ENCODE assay signal across 10 mouse cellular contexts in the genomic region with DNA sequence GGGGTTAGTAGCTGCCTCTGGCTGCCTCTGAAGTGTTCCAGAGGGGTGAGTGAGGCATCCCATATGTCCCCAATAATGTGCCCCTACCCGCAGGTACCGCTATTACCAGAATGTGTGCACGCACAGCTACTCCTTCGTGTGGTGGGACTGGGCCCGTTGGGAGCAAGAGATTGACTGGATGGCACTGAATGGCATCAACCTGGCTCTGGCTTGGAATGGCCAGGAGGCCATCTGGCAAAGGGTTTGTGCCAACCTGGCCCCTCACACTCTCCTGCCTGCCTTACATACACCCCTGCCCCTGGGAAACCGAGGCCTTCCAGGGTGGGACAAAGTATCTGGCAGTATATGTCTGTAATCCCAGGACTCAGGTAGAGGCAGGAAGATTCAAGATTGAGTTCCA. TPM values are rescaled to one million over a fixed set of nuclear protein-coding genes. Genes with fewer than 3 reads are reported as not detected.
DNase-seq lines count a peak whose midpoint lies in the region; ATAC-seq and TF ChIP-seq lines count a peak whose summit lies in the region.
"Had no signal": no experiment of that assay in that cellular context is flagged by ENCODE, and none has a peak within 500 bp of the region (broad histone marks: within the 10 kb centered on the region; RNA-seq: fewer than 3 reads in every experiment).

No protein-coding gene starts in this region.

- WGBS in heart, embryonic 13.5 days: 67% methylated on average over 6 of the region's 6 CpGs
- 72% methylated on average over 6 of the region's 6 CpGs for WGBS in stomach, embryonic 15.5 days
- 76% methylated on average over 6 of the region's 6 CpGs for WGBS in stomach, postnatal 0 days
- WGBS in limb, embryonic 15.5 days: 66% methylated on average over 6 of the region's 6 CpGs
- WGBS in stomach, embryonic 16.5 days: 65% methylated on average over 6 of the region's 6 CpGs

- H3K4me3 ChIP-seq in heart, embryonic 13.5 days: peak overlapping the region; percentile 62
- H3K4me3 ChIP-seq in stomach, embryonic 15.5 days (replicated peaks): 0 out of 2 replicates have a peak overlapping the region, but pooled peaks have one; percentile 81
- H3K4me3 ChIP-seq in stomach, postnatal 0 days (ENCODE audit: low read depth, low read length): no peak overlapping the region
- peak overlapping the region; percentile 72 for H3K4me3 ChIP-seq in limb, embryonic 15.5 days
- H3K4me3 ChIP-seq in stomach, embryonic 16.5 days (replicated peaks; ENCODE audit: low read length): no peak overlapping the region

- H3K9ac ChIP-seq in heart, embryonic 13.5 days: peak overlapping the region; percentile 89
- no peak overlapping the region for H3K9ac ChIP-seq in stomach, embryonic 15.5 days
- H3K9ac ChIP-seq in stomach, postnatal 0 days (ENCODE audit: low read length): no peak overlapping the region; the same call in 1 of the 2 replicates
- H3K9ac ChIP-seq in limb, embryonic 15.5 days: no peak overlapping the region
- peak overlapping the region; percentile 82; the same call in 1 of the 2 replicates for H3K9ac ChIP-seq in stomach, embryonic 16.5 days (ENCODE audit: low read length)

- peaks cover 8% of the 10 kb centered on the region for H3K27me3 ChIP-seq in heart, embryonic 13.5 days (replicated peaks)
- H3K27me3 ChIP-seq in stomach, embryonic 15.5 days (replicated peaks): no peaks in the 10 kb centered on the region
- no peaks in the 10 kb centered on the region for H3K27me3 ChIP-seq in stomach, postnatal 0 days (ENCODE audit: control insufficient read depth, insufficient read depth, low read length)
- H3K27me3 ChIP-seq in limb, embryonic 15.5 days: peaks cover 20% of the 10 kb centered on the region
- no peaks in the 10 kb centered on the region for H3K27me3 ChIP-seq in stomach, embryonic 16.5 days (ENCODE audit: control insufficient read depth, insufficient read depth, low read length)

- H3K4me1 ChIP-seq in heart, embryonic 13.5 days: peaks cover 27% of the 10 kb centered on the region
- H3K4me1 ChIP-seq in stomach, embryonic 15.5 days: peaks cover 21% of the 10 kb centered on the region
- no peaks in the 10 kb centered on the region; the same call in 1 of the 2 replicates for H3K4me1 ChIP-seq in stomach, postnatal 0 days (replicated peaks; ENCODE audit: control insufficient read depth, insufficient read depth)
- H3K4me1 ChIP-seq in limb, embryonic 15.5 days: peaks cover 25% of the 10 kb centered on the region
- H3K4me1 ChIP-seq in stomach, embryonic 16.5 days (ENCODE audit: control insufficient read depth, insufficient read depth, low read length): peaks cover 23% of the 10 kb centered on the region

- no peak for TF ChIP-seq EP300 in stomach, postnatal 0 days (optimal IDR thresholded peaks at IDR 0.05)

- no peak overlapping the region for H3K27ac ChIP-seq in heart, embryonic 13.5 days (replicated peaks)
- no peak overlapping the region for H3K27ac ChIP-seq in stomach, embryonic 15.5 days
- no peak overlapping the region for H3K27ac ChIP-seq in stomach, postnatal 0 days (replicated peaks)
- no peak overlapping the region for H3K27ac ChIP-seq in limb, embryonic 15.5 days
- no peak overlapping the region for H3K27ac ChIP-seq in stomach, embryonic 16.5 days (ENCODE audit: low read length)

- ATAC-seq in heart, embryonic 13.5 days (ENCODE audit: extremely low read depth, insufficient number of reproducible peaks, low FRiP score, low TSS enrichment): no peak
- ATAC-seq in stomach, embryonic 15.5 days (ENCODE audit: insufficient read depth, low FRiP score, low read depth): no peak
- ATAC-seq in stomach, postnatal 0 days (ENCODE audit: low FRiP score, low TSS enrichment): no peak
- no peak for ATAC-seq in limb, embryonic 15.5 days (ENCODE audit: insufficient number of reproducible peaks, low FRiP score, low TSS enrichment, low read depth)
- no peak for ATAC-seq in stomach, embryonic 16.5 days (ENCODE audit: insufficient read depth, low FRiP score)

- no peak for DNase-seq in heart, postnatal 10 days
- no peak for DNase-seq in stomach, postnatal 0 days (ENCODE audit: low spot score)
- no peak for DNase-seq in ovary, postnatal 14 days (ENCODE audit: low spot score)
- no peak for DNase-seq in layer of hippocampus, adult 18-20 months (ENCODE audit: low spot score in 2 of 2)
- DNase-seq: embryo, embryonic 11 days; kidney, adult 2 months had no signal

- H3K36me3 ChIP-seq in heart, embryonic 13.5 days: peaks cover 5% of the 10 kb centered on the region; the same call in 1 of the 2 replicates
- H3K36me3 ChIP-seq in stomach, embryonic 15.5 days: no peaks in the 10 kb centered on the region; the same call in 1 of the 2 replicates
- H3K36me3 ChIP-seq in stomach, postnatal 0 days (ENCODE audit: control insufficient read depth, insufficient read depth, low read length): no peaks in the 10 kb centered on the region; the same call in 1 of the 2 replicates
- no peaks in the 10 kb centered on the region for H3K36me3 ChIP-seq in limb, embryonic 15.5 days
- no peaks in the 10 kb centered on the region for H3K36me3 ChIP-seq in stomach, embryonic 16.5 days (ENCODE audit: control insufficient read depth, insufficient read depth, low read length)

- intact Hi-C loops in heart, postnatal 10 days (cut with DNase I): no loop called here

- TF ChIP-seq CTCF in stomach, postnatal 0 days (IDR thresholded peaks at IDR 0.05; ENCODE audit: low read depth): no peak

- peak overlapping the region; percentile 85 for H3K4me2 ChIP-seq in heart, embryonic 13.5 days
- H3K4me2 ChIP-seq in stomach, embryonic 15.5 days: no peak overlapping the region
- H3K4me2 ChIP-seq in stomach, postnatal 0 days (replicated peaks; ENCODE audit: low read depth): no peak overlapping the region
- peak overlapping the region; percentile 98 for H3K4me2 ChIP-seq in limb, embryonic 15.5 days
- peak overlapping the region; percentile 94; the same call in 1 of the 2 replicates for H3K4me2 ChIP-seq in stomach, embryonic 16.5 days (ENCODE audit: low read depth, low read length)

- no peaks in the 10 kb centered on the region for H3K9me3 ChIP-seq in heart, embryonic 13.5 days
- H3K9me3 ChIP-seq in stomach, embryonic 15.5 days: no peaks in the 10 kb centered on the region
- H3K9me3 ChIP-seq in stomach, postnatal 0 days (ENCODE audit: control insufficient read depth, low read length): no peaks in the 10 kb centered on the region
- no peaks in the 10 kb centered on the region for H3K9me3 ChIP-seq in limb, embryonic 15.5 days
- H3K9me3 ChIP-seq in stomach, embryonic 16.5 days (replicated peaks; ENCODE audit: control insufficient read depth, low read length): no peaks in the 10 kb centered on the region

RNA-seq across cellular contexts. Expression of a gene that starts 1.2 kb away (rescaled TPM):
- 13.5 and 13.7 TPM in 2 replicates for polyA plus RNA-seq in heart, embryonic 13.5 days (2015; fragmentation: Nextera tagmentation; extraction: Ambion mirVana)
- 1 to 10 TPM; 9.9 to 10.0 TPM for total RNA-seq in heart, postnatal 10 days (2021)
- polyA plus RNA-seq in stomach, embryonic 15.5 days (2015; fragmentation: Nextera tagmentation; extraction: Ambion mirVana): 17.0 and 17.9 TPM in 2 replicates
- 16.0 and 17.1 TPM in 2 replicates for polyA plus RNA-seq in stomach, postnatal 0 days (2015; fragmentation: Nextera tagmentation; extraction: Ambion mirVana)
- 12.7 and 16.4 TPM in 2 replicates for polyA plus RNA-seq in limb, embryonic 15.5 days (2015; fragmentation: Nextera tagmentation; extraction: Ambion mirVana)
- polyA plus RNA-seq in stomach, embryonic 16.5 days (2015; fragmentation: Nextera tagmentation; extraction: Ambion mirVana): 17.0 and 17.2 TPM in 2 replicates
- total RNA-seq in layer of hippocampus, adult 18-20 months (2021): 1 to 10 TPM; 6.9 to 8.6 TPM

RNA-seq across cellular contexts. Expression of a gene that starts 7.2 kb away (rescaled TPM):
- polyA plus RNA-seq in heart, embryonic 13.5 days (2015; fragmentation: Nextera tagmentation; extraction: Ambion mirVana): 0.14 and 0.17 TPM in 2 replicates
- under 1 TPM in 1 of 2 experiments, not detected in 1; 0.45 TPM for total RNA-seq in heart, postnatal 10 days (2021)
- 0.13 and 0.26 TPM in 2 replicates for polyA plus RNA-seq in stomach, embryonic 15.5 days (2015; fragmentation: Nextera tagmentation; extraction: Ambion mirVana)
- 0.08 TPM in 1 of 2 replicates, not detected in the other for polyA plus RNA-seq in stomach, postnatal 0 days (2015; fragmentation: Nextera tagmentation; extraction: Ambion mirVana)
- polyA plus RNA-seq in limb, embryonic 15.5 days (2015; fragmentation: Nextera tagmentation; extraction: Ambion mirVana): 0.14 TPM in 1 of 2 replicates, not detected in the other
- 0.30 TPM in 1 of 2 replicates, not detected in the other for polyA plus RNA-seq in stomach, embryonic 16.5 days (2015; fragmentation: Nextera tagmentation; extraction: Ambion mirVana)
- total RNA-seq in layer of hippocampus, adult 18-20 months (2021): 1 to 10 TPM in 1 of 2 experiments, under 1 TPM in 1; 0.66 to 1.5 TPM

RNA-seq across cellular contexts. Expression of a gene that starts 11.4 kb away (rescaled TPM):
- 26.8 and 28.4 TPM in 2 replicates for polyA plus RNA-seq in heart, embryonic 13.5 days (2015; fragmentation: Nextera tagmentation; extraction: Ambion mirVana)
- 10 to 100 TPM; 18.7 to 21.4 TPM for total RNA-seq in heart, postnatal 10 days (2021)
- 38.5 and 41.5 TPM in 2 replicates for polyA plus RNA-seq in stomach, embryonic 15.5 days (2015; fragmentation: Nextera tagmentation; extraction: Ambion mirVana)
- polyA plus RNA-seq in stomach, postnatal 0 days (2015; fragmentation: Nextera tagmentation; extraction: Ambion mirVana): 26.4 and 26.8 TPM in 2 replicates
- polyA plus RNA-seq in limb, embryonic 15.5 days (2015; fragmentation: Nextera tagmentation; extraction: Ambion mirVana): 40.3 TPM in 2 replicates
- 38.9 and 41.8 TPM in 2 replicates for polyA plus RNA-seq in stomach, embryonic 16.5 days (2015; fragmentation: Nextera tagmentation; extraction: Ambion mirVana)
- total RNA-seq in layer of hippocampus, adult 18-20 months (2021): 10 to 100 TPM; 24.5 to 25.7 TPM

RNA-seq across cellular contexts. Expression of a gene that starts 16.1 kb away (rescaled TPM):
- 36.3 and 41.6 TPM in 2 replicates for polyA plus RNA-seq in heart, embryonic 13.5 days (2015; fragmentation: Nextera tagmentation; extraction: Ambion mirVana)
- total RNA-seq in heart, postnatal 10 days (2021): 10 to 100 TPM; 14.1 to 18.1 TPM
- 50.7 and 54.5 TPM in 2 replicates for polyA plus RNA-seq in stomach, embryonic 15.5 days (2015; fragmentation: Nextera tagmentation; extraction: Ambion mirVana)
- 42.3 and 42.4 TPM in 2 replicates for polyA plus RNA-seq in stomach, postnatal 0 days (2015; fragmentation: Nextera tagmentation; extraction: Ambion mirVana)
- 51.7 and 53.8 TPM in 2 replicates for polyA plus RNA-seq in limb, embryonic 15.5 days (2015; fragmentation: Nextera tagmentation; extraction: Ambion mirVana)
- 57.4 and 60.5 TPM in 2 replicates for polyA plus RNA-seq in stomach, embryonic 16.5 days (2015; fragmentation: Nextera tagmentation; extraction: Ambion mirVana)
- 10 to 100 TPM; 41.6 to 44.3 TPM for total RNA-seq in layer of hippocampus, adult 18-20 months (2021)

RNA-seq across cellular contexts. Expression of a gene that starts 24.2 kb away (rescaled TPM):
- polyA plus RNA-seq in heart, embryonic 13.5 days (2015; fragmentation: Nextera tagmentation; extraction: Ambion mirVana): 21.4 and 26.6 TPM in 2 replicates
- total RNA-seq in heart, postnatal 10 days (2021): 1 to 10 TPM; 5.0 to 5.6 TPM
- polyA plus RNA-seq in stomach, embryonic 15.5 days (2015; fragmentation: Nextera tagmentation; extraction: Ambion mirVana): 26.9 and 27.6 TPM in 2 replicates
- polyA plus RNA-seq in stomach, postnatal 0 days (2015; fragmentation: Nextera tagmentation; extraction: Ambion mirVana): 10.6 and 11.8 TPM in 2 replicates
- 27.4 and 28.0 TPM in 2 replicates for polyA plus RNA-seq in limb, embryonic 15.5 days (2015; fragmentation: Nextera tagmentation; extraction: Ambion mirVana)
- polyA plus RNA-seq in stomach, embryonic 16.5 days (2015; fragmentation: Nextera tagmentation; extraction: Ambion mirVana): 21.4 and 23.4 TPM in 2 replicates
- total RNA-seq in layer of hippocampus, adult 18-20 months (2021): 1 to 10 TPM; 3.4 to 5.4 TPM

Comparison
In these comparisons a context has a peak if more than half of its experiments do, and no peak if none do; other contexts are left out.
1. H3K4me2 ChIP-seq: peak in heart, embryonic 13.5 days (single experiment), limb, embryonic 15.5 days (single experiment) and stomach, embryonic 16.5 days (single experiment); none in stomach, embryonic 15.5 days (single experiment) and stomach, postnatal 0 days (single experiment).
2. H3K4me3 ChIP-seq: peak in heart, embryonic 13.5 days (single experiment), stomach, embryonic 15.5 days (single experiment) and limb, embryonic 15.5 days (single experiment); none in stomach, postnatal 0 days (single experiment) and stomach, embryonic 16.5 days (single experiment).
3. H3K9ac ChIP-seq: peak in heart, embryonic 13.5 days (single experiment) and stomach, embryonic 16.5 days (single experiment); none in stomach, embryonic 15.5 days (single experiment), stomach, postnatal 0 days (single experiment) and limb, embryonic 15.5 days (single experiment).